Mouse (Mus musculus): ENCODE data around the gene Olfr71. TPM values are rescaled to one million over a fixed set of nuclear protein-coding genes. Genes with fewer than 3 reads are reported as not detected.

The Olfr71 gene
- polyA plus RNA-seq, 1 experiment from 2014 or later: not detected

GRCm38 (mm10) chr4:43673703-43674102, 36.4 kb downstream of the Olfr71 start:
- Histone ChIP-seq H3K27me3 (replicated peaks) (no peaks in the 10 kb centered on the region), H3K9me3 (no peaks in the 10 kb centered on the region), H3K4me1 (replicated peaks) (peaks cover 12% of the 10 kb centered on the region), H3K27ac (no peak overlapping the region), H3K9ac (no peak overlapping the region), H3K4me3 (replicated peaks) (no peak overlapping the region), H3K4me2 (replicated peaks) (no peak overlapping the region), H3K36me3 (no peaks in the 10 kb centered on the region)
- WGBS: 77% methylated on average over 8 of the region's 8 CpGs
- ATAC-seq: no peak

DNA sequence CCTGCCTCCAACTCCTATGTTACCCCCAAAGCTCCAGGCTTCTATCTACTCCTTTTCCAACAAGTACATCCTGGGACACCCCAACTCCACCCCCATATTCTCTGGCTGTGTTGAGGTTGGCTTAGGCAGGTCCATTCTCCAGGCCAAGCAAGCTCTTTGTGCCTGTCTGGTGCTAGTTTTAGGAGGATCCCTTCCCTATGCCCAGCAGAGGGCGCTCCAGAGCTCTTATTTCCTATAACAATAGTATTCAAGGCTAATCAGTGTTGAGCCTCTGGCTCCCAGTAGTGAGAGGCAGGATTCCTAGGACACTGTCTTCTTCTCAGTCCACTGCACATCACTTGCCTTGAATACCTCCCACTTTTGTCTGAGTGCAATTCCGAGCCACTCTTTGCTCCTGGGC, 38.0 kb downstream of the Olfr71 start:
- Histone ChIP-seq H3K27ac (no peak overlapping the region), H3K9ac (no peak overlapping the region), H3K4me2 (replicated peaks) (no peak overlapping the region), H3K4me3 (replicated peaks) (no peak overlapping the region), H3K9me3 (no peaks in the 10 kb centered on the region), H3K27me3 (replicated peaks) (no peaks in the 10 kb centered on the region; the same call in 1 of the 2 replicates), H3K36me3 (no peaks in the 10 kb centered on the region), H3K4me1 (replicated peaks) (peaks cover 15% of the 10 kb centered on the region)
- WGBS: 13% methylated on average over 2 of the region's 2 CpGs
- 0 out of 2 replicates have a peak, but pooled peaks have one; percentile 18 for ATAC-seq

DNA sequence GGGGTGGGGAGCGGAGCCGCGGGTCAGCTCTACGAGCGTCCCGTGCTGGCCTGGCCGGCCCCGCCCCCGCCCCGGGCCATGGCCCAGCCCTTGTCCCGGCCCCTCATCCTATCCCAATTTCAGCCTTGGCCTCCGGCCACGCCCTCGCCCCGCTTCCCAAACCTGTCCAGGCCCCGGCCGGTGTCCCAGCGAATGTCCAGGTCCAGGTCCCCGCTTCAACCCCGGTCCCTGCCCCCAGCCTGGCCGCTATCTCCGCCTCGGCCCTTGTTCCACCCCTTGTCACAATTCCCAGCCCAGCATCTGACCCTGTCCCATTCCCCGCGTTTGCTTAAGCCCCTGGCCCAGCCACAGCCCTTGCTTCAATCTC, 40.6 kb downstream of the Olfr71 start:
- peaks cover 10% of the 10 kb centered on the region for H3K4me1 ChIP-seq (replicated peaks)
- peak; percentile 86 for ATAC-seq
- peak overlapping the region; percentile 90 for H3K9ac ChIP-seq
- 0 out of 2 replicates have a peak overlapping the region, but pooled peaks have one; percentile 17 for H3K27ac ChIP-seq
- H3K36me3 ChIP-seq: no peaks in the 10 kb centered on the region
- WGBS: 0% methylated on average over 23 of the region's 25 CpGs
- H3K4me2 ChIP-seq (replicated peaks): peak overlapping the region; percentile 94
- no peaks in the 10 kb centered on the region; the same call in 1 of the 2 replicates for H3K27me3 ChIP-seq (replicated peaks)
- H3K4me3 ChIP-seq (replicated peaks): peak overlapping the region; percentile 85
- no peaks in the 10 kb centered on the region for H3K9me3 ChIP-seq

DNA sequence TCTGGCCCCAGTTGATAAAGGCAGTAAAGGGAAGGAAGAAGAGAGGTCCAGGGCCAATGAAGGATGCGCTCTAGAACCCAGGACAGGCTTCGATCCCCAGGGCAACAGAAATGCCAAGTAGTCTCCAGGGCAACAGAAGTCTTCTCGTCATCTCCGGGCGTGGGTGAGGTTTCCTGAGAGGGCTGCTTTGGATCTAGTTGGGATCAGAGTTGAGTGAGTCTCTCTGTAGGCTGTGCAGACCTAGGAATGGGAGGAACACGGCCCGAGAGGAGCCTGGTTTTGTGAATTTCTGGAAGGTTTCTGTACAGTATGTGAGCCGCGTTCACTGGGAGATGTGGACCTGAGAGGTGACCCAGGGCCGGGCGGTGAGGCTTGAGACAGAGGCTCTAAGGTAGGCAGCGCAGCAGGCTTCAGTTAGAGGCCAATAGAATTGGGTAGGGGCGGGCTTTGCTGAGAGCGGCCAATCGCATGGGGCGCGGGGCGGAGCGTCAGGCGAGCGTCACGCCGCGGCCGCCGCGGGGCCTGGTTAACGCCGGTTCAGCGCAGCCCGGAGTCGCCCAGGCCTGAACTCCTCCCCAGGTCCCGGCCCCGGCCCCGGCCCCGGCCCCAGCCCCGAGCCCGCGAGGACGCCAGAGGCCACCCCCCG, 41.1 kb downstream of the Olfr71 start, which contains the start of the genes Tmem8b and Fam221b:
Gene Tmem8b (plus strand): TSS at position 190 of the 646 bp plus-strand sequence.
Gene Fam221b (minus strand): TSS at position 364 of the 646 bp plus-strand sequence.
- peaks cover 10% of the 10 kb centered on the region for H3K4me1 ChIP-seq (replicated peaks)
- H3K4me3 ChIP-seq (replicated peaks): peak within 1 kb of the TSS; percentile 85
- no peaks in the 10 kb centered on the region for H3K9me3 ChIP-seq
- peak; percentile 97 for ATAC-seq
- H3K9ac ChIP-seq: peak within 1 kb of the TSS; percentile 90
- H3K27me3 ChIP-seq (replicated peaks): no peaks in the 10 kb centered on the region; the same call in 1 of the 2 replicates
- no peaks in the 10 kb centered on the region for H3K36me3 ChIP-seq
- H3K4me2 ChIP-seq (replicated peaks): peak within 1 kb of the TSS; percentile 94
- 2% methylated on average over 41 of the region's 41 CpGs for WGBS
- H3K27ac ChIP-seq: 0 out of 2 replicates have a peak within 1 kb of the TSS, but pooled peaks have one; percentile 17

- Histone ChIP-seq H3K36me3 (no peaks in the 10 kb centered on the region), H3K4me1 (replicated peaks) (peaks cover 10% of the 10 kb centered on the region), H3K4me2 (replicated peaks) (no peak overlapping the region), H3K4me3 (replicated peaks) (no peak overlapping the region), H3K9ac (no peak overlapping the region), H3K27ac (no peak overlapping the region), H3K9me3 (no peaks in the 10 kb centered on the region), H3K27me3 (replicated peaks) (peaks cover 3% of the 10 kb centered on the region; the same call in 1 of the 2 replicates)
- WGBS: 15% methylated on average over 4 of the region's 4 CpGs
- ATAC-seq: no peak
These were observed 43.6 kb downstream of the Olfr71 start for GRCm38 (mm10) chr4:43666412-43666811.

DNA sequence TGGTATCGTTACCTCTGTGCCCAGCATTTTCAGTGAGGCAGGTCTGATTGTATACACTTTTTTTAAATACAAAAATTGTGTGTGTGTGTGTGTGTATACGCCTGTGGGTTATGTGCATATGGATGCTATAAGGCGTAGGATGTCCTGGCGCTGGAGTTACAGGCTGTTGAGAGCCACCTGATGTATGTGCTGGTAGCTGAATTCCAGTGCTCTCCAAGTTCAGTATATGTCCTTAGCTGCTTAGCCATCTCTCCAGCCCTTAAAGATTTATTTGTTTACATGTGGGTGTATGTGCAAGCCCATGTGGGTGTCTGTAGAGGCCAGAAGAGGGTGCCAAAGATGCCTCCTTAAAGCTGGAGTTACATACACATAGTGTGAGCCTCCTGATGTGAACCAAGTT, 52.9 kb downstream of the Olfr71 start:
- no peak for ATAC-seq
- Histone ChIP-seq H3K9me3 (no peaks in the 10 kb centered on the region), H3K4me3 (replicated peaks) (peak overlapping the region; percentile 88; the same call in 1 of the 2 replicates), H3K27me3 (replicated peaks) (no peaks in the 10 kb centered on the region), H3K27ac (no peak overlapping the region), H3K4me1 (replicated peaks) (0 out of 2 replicates have a peak, but pooled peaks cover 3% of the 10 kb centered on the region), H3K36me3 (no peaks in the 10 kb centered on the region), H3K4me2 (replicated peaks) (peak overlapping the region; percentile 56), H3K9ac (no peak overlapping the region)
- WGBS: 52% methylated on average over 4 of the region's 4 CpGs

GRCm38 (mm10) chr4:43656339-43657109, 53.5 kb downstream of the Olfr71 start, which contains the start of gene Hint2:
Gene Hint2, minus strand, starts transcription at chr4:43656466.
- WGBS: under 1% methylated on average over 34 of the region's 34 CpGs
- Histone ChIP-seq H3K27me3 (replicated peaks) (no peaks in the 10 kb centered on the region), H3K4me1 (replicated peaks) (0 out of 2 replicates have a peak, but pooled peaks cover 3% of the 10 kb centered on the region), H3K4me3 (replicated peaks) (peak within 1 kb of the TSS; percentile 88), H3K36me3 (no peaks in the 10 kb centered on the region), H3K9ac (peak within 1 kb of the TSS; percentile 89), H3K9me3 (no peaks in the 10 kb centered on the region), H3K27ac (peak within 1 kb of the TSS; percentile 94), H3K4me2 (replicated peaks) (peak within 1 kb of the TSS; percentile 77)
- ATAC-seq: peak; percentile 97

DNA sequence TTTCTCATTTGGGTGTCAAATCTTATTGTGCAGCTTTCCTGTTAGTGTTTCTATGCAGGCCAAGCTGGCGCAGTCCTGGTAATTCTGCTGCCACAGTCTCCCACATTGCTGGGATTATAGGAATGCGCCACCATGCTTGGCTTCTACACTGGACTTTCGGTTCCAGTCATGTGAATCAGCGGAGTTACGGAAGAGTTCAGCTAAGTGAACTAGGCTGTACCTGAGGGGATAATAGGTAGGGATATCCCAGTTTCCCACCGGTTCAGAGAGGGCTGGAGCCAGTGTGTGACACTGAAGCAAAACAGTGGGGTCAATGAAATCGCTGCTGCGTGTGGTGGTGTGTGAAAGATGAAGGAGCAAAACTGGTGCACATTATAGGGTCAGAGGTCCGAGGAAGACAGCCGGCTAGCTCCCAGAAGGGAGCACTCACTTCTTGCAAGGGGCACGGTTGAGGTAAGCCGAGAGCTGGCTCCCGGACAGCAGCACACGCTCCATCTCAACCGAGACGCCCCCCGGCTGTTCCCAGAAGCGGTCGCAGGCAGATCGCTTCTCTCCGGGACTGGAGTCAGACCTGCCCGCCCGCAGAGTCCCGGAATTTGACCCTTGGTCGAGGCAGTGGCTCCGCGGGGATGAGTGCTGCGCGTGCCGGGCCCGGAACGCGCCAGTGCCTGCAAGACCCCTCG, 54.3 kb downstream of the Olfr71 start:
- ATAC-seq: peak; percentile 62
- Histone ChIP-seq H3K4me2 (replicated peaks) (peak overlapping the region; percentile 77), H3K36me3 (no peaks in the 10 kb centered on the region), H3K4me1 (replicated peaks) (0 out of 2 replicates have a peak, but pooled peaks cover 3% of the 10 kb centered on the region), H3K27ac (peak overlapping the region; percentile 94), H3K27me3 (replicated peaks) (no peaks in the 10 kb centered on the region), H3K4me3 (replicated peaks) (peak overlapping the region; percentile 88), H3K9ac (peak overlapping the region; percentile 89), H3K9me3 (no peaks in the 10 kb centered on the region)
- 5% methylated on average over 34 of the region's 34 CpGs for WGBS

Other genes with a start within 250 kb of the Olfr71 start
- not detected in 2 replicates for gene Sit1, start 226.5 kb downstream of the Olfr71 start, polyA plus RNA-seq (2015; fragmentation: Nextera tagmentation; extraction: Ambion mirVana)
- gene Ccdc107, start 217.4 kb downstream of the Olfr71 start, polyA plus RNA-seq (2015; fragmentation: Nextera tagmentation; extraction: Ambion mirVana): 98.8 and 102 TPM in 2 replicates
- gene Arhgef39, start 210.6 kb downstream of the Olfr71 start, polyA plus RNA-seq (2015; fragmentation: Nextera tagmentation; extraction: Ambion mirVana): 45.2 and 48.6 TPM in 2 replicates
- 18.0 and 30.0 TPM in 2 replicates for gene Car9, start 203.3 kb downstream of the Olfr71 start, polyA plus RNA-seq (2015; fragmentation: Nextera tagmentation; extraction: Ambion mirVana)
- 510 and 514 TPM in 2 replicates for gene Tpm2, start 186.5 kb downstream of the Olfr71 start, polyA plus RNA-seq (2015; fragmentation: Nextera tagmentation; extraction: Ambion mirVana)
- gene Creb3, start 147.9 kb downstream of the Olfr71 start, polyA plus RNA-seq (2015; fragmentation: Nextera tagmentation; extraction: Ambion mirVana): 62.7 and 69.5 TPM in 2 replicates
- gene Tln1, start 147.6 kb downstream of the Olfr71 start, polyA plus RNA-seq (2015; fragmentation: Nextera tagmentation; extraction: Ambion mirVana): 61.4 and 61.9 TPM in 2 replicates
- 20.9 and 23.3 TPM in 2 replicates for gene Rgp1, start 131.5 kb downstream of the Olfr71 start, polyA plus RNA-seq (2015; fragmentation: Nextera tagmentation; extraction: Ambion mirVana)
- gene Gba2, start 131.4 kb downstream of the Olfr71 start, polyA plus RNA-seq (2015; fragmentation: Nextera tagmentation; extraction: Ambion mirVana): 13.7 and 15.4 TPM in 2 replicates
- gene Msmp, start 125.8 kb downstream of the Olfr71 start, polyA plus RNA-seq (2015; fragmentation: Nextera tagmentation; extraction: Ambion mirVana): 0.75 TPM in 1 of 2 replicates, not detected in the other
- 6.9 and 8.0 TPM in 2 replicates for gene Npr2, start 78.3 kb downstream of the Olfr71 start, polyA plus RNA-seq (2015; fragmentation: Nextera tagmentation; extraction: Ambion mirVana)
- gene Spag8, start 56.7 kb downstream of the Olfr71 start, polyA plus RNA-seq (2015; fragmentation: Nextera tagmentation; extraction: Ambion mirVana): 0.46 and 1.0 TPM in 2 replicates
- 152 and 157 TPM in 2 replicates for gene Hint2, start 53.8 kb downstream of the Olfr71 start, polyA plus RNA-seq (2015; fragmentation: Nextera tagmentation; extraction: Ambion mirVana)
- gene Tmem8b, start 41.3 kb downstream of the Olfr71 start, polyA plus RNA-seq (2015; fragmentation: Nextera tagmentation; extraction: Ambion mirVana): 3.3 and 3.5 TPM in 2 replicates
- gene Fam221b, start 41.1 kb downstream of the Olfr71 start, polyA plus RNA-seq (2015; fragmentation: Nextera tagmentation; extraction: Ambion mirVana): 2.9 and 3.6 TPM in 2 replicates
- gene Olfr70, start 9.4 kb downstream of the Olfr71 start, polyA plus RNA-seq (2015; fragmentation: Nextera tagmentation; extraction: Ambion mirVana): not detected in 2 replicates
- 0.98 and 1.4 TPM in 2 replicates for gene Hrct1, start 16.9 kb upstream of the Olfr71 start, polyA plus RNA-seq (2015; fragmentation: Nextera tagmentation; extraction: Ambion mirVana)
- gene Spaar, start 19.8 kb upstream of the Olfr71 start, polyA plus RNA-seq (2015; fragmentation: Nextera tagmentation; extraction: Ambion mirVana): 0.16 and 0.21 TPM in 2 replicates
- gene Olfr159, start 60.8 kb upstream of the Olfr71 start, polyA plus RNA-seq (2015; fragmentation: Nextera tagmentation; extraction: Ambion mirVana): not detected in 2 replicates
- gene Olfr156, start 113.6 kb upstream of the Olfr71 start, polyA plus RNA-seq (2015; fragmentation: Nextera tagmentation; extraction: Ambion mirVana): not detected in 2 replicates
- not detected in 2 replicates for gene Olfr157, start 129.9 kb upstream of the Olfr71 start, polyA plus RNA-seq (2015; fragmentation: Nextera tagmentation; extraction: Ambion mirVana)
- gene Olfr155, start 141.3 kb upstream of the Olfr71 start, polyA plus RNA-seq (2015; fragmentation: Nextera tagmentation; extraction: Ambion mirVana): not detected in 2 replicates
- 16.4 and 17.0 TPM in 2 replicates for gene Reck, start 165.3 kb upstream of the Olfr71 start, polyA plus RNA-seq (2015; fragmentation: Nextera tagmentation; extraction: Ambion mirVana)
- gene Glipr2, start 247.1 kb upstream of the Olfr71 start, polyA plus RNA-seq (2015; fragmentation: Nextera tagmentation; extraction: Ambion mirVana): 85.4 and 88.7 TPM in 2 replicates

All from intestine, embryonic 15.5 days (tissue).